Mouse (Mus musculus): ENCODE measurements around the gene Rfxank. TPM values are rescaled to one million over a fixed set of nuclear protein-coding genes. Genes with fewer than 3 reads are reported as not detected.

The Rfxank gene
- 12.2 and 14.2 TPM in 2 replicates for polyA plus RNA-seq (2015; fragmentation: Nextera tagmentation; extraction: Ambion mirVana)

DNA sequence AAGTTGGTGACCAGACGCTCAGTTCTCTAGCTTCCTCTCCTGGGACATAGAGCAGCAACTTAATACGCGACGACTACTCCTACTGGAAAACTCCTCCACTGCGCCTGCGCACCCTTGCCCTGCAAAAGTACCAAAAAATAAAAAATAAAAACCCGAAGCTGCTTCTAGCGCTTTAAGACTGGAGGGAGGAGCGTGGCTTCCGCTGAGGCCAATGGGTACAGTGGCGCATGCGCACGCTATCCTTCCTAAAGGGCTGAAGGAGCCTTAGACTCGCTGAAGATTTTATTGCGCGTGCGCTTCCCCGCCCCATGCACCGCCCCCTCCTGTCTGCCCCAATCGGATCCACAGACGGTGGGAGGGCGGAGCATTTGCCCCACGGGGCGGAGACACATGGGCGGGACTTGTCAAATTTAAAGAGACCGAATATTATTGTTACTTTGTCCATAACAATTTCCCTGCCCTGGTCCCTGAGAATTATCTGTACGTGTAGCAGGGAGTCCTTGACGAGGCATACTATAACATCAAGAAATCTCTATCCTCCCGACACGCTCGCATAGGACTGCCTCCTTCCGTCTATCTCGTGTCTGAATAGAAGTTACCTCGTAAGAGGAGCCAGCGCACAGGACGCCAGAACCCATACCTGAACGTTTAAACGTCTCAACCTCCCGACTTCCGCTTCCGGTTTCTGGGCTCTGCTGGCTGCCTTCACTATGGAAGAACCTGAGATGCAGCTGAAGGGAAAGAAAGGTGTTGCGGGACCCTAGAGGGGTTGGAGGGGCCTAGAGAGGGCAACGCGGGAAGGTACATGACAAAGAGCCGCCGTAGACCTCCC is at the start of gene Rfxank, which contains the start of the genes Borcs8 and Mef2b:
Gene Rfxank (minus strand): TSS at position 129 of the 832 bp plus-strand sequence.
Gene Borcs8 (plus strand): TSS at position 474 of the 832 bp plus-strand sequence.
Gene Mef2b (plus strand): TSS at position 686 of the 832 bp plus-strand sequence.
- Histone ChIP-seq H3K9ac (peak within 1 kb of the TSS; percentile 89), H3K36me3 (ENCODE audit: poor library complexity, severe bottlenecking) (peaks cover 51% of the 10 kb centered on the region), H3K9me3 (replicated peaks) (no peaks in the 10 kb centered on the region), H3K4me2 (peak within 1 kb of the TSS; percentile 75), H3K27me3 (no peaks in the 10 kb centered on the region), H3K4me1 (peaks cover 24% of the 10 kb centered on the region), H3K27ac (peak within 1 kb of the TSS; percentile 80), H3K4me3 (peak within 1 kb of the TSS; percentile 78)
- under 1% methylated on average over 46 of the region's 46 CpGs for WGBS
- ATAC-seq, result peak; percentile 98

DNA sequence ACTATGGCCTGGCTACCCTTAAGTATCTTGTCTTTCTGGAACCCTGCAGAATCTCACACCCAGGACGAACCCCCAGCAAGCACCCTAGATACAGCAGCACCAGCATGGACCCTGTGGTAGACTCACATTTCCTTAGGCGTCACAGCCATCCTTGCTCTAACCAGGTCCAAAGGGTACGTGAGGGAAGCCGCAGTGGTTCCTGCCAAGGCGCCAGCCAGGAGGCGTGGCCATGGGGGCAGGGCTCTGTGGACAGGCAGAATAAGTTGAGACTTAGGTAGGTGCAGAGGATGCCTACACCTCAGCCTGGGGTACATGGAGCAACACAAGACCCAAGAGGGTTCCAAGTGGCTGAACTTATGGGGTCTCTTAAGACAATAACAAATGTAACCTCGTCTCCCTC is 49.8 kb upstream of the Rfxank start:
- Histone ChIP-seq H3K9ac (no peak overlapping the region), H3K36me3 (ENCODE audit: poor library complexity, severe bottlenecking) (0 out of 2 replicates have a peak, but pooled peaks cover 4% of the 10 kb centered on the region), H3K27me3 (no peaks in the 10 kb centered on the region), H3K9me3 (replicated peaks) (no peaks in the 10 kb centered on the region), H3K27ac (no peak overlapping the region), H3K4me1 (no peaks in the 10 kb centered on the region), H3K4me3 (no peak overlapping the region), H3K4me2 (no peak overlapping the region)
- no peak for ATAC-seq
- WGBS, result 69% methylated on average over 7 of the region's 7 CpGs

DNA sequence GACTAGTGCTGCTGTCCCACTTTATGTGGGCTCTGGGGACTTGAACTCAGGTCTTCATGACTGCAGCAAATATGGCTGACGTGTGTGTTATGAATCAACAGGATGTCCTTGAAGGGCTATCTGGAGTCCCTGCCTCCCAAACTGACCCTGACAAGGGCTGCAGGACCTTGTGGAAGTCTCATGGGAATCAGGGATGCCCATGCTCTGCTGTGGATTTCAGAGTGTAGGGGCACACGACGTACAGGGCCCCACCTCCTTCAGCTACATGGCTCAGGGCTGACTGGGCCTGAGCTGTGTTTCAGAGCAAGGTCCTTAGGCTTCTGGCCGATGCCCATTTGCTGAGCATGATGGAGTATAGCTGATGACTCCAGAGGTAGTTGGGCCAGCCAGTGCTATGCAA is 44.2 kb upstream of the Rfxank start:
- Histone ChIP-seq H3K9ac (no peak overlapping the region), H3K9me3 (replicated peaks) (no peaks in the 10 kb centered on the region), H3K4me1 (no peaks in the 10 kb centered on the region), H3K27me3 (no peaks in the 10 kb centered on the region), H3K4me3 (no peak overlapping the region), H3K36me3 (ENCODE audit: poor library complexity, severe bottlenecking) (peaks cover 48% of the 10 kb centered on the region), H3K4me2 (no peak overlapping the region), H3K27ac (no peak overlapping the region)
- ATAC-seq, result no peak
- WGBS, result 93% methylated on average over 4 of the region's 4 CpGs

DNA sequence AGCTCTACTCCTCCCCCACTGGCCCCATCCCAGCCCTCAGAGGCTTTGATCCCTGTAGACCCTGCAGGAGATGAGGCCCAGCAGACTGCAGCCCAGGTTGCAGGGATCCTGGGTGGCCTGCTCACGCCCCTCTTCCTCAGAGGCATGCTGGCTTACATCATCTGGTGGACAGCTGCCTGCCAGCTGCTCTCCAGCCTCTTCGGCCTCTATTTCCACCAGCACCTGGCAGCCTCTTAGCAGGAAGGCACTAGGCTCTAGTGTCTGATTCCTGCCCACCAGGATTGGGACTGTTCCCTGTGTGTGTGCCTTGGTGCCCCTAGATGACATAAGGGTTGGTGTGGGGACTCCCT is 42.9 kb upstream of the Rfxank start:
- Histone ChIP-seq H3K4me1 (no peaks in the 10 kb centered on the region), H3K4me3 (no peak overlapping the region), H3K27me3 (no peaks in the 10 kb centered on the region), H3K9ac (no peak overlapping the region; the same call in 1 of the 2 replicates), H3K27ac (no peak overlapping the region), H3K36me3 (ENCODE audit: poor library complexity, severe bottlenecking) (peaks cover 59% of the 10 kb centered on the region), H3K9me3 (replicated peaks) (no peaks in the 10 kb centered on the region), H3K4me2 (no peak overlapping the region)
- ATAC-seq, result no peak
- WGBS, result 83% methylated on average over 2 of the region's 2 CpGs

DNA sequence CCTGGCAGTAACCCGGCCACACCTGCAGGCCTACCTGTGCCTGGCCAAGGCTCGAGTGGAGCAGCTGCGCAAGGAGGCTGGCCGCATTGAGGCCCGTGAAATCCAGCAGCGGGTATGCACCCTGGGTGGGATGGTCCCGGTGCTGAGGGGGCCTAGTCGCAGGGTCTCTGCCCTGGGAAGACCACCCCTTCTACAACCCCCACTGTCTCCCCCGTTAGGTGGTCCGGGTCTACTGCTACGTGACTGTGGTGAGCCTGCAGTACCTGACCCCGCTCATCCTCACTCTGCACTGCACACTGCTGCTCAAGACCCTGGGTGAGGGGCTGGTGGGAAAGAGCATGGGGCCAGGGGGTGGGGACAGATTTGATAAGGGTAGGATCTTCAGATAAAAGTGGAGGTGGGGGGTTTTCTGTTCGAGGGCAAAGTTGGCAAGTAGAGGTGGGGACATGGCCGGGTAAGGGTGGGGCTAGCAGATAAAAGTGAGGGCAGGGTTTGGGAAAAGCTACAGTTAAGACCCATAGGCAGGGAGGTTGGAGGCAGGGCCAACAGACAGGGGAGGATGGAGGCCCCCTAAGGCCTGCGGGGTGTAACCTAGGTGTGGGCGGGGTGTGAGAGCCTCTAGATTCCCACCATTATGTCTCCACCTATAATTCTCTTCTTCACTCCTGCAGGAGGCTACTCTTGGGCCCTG is 42.4 kb upstream of the Rfxank start:
- Histone ChIP-seq H3K9ac (no peak overlapping the region), H3K4me1 (no peaks in the 10 kb centered on the region), H3K36me3 (ENCODE audit: poor library complexity, severe bottlenecking) (peaks cover 63% of the 10 kb centered on the region), H3K9me3 (replicated peaks) (no peaks in the 10 kb centered on the region), H3K27ac (no peak overlapping the region), H3K4me3 (no peak overlapping the region), H3K4me2 (no peak overlapping the region), H3K27me3 (no peaks in the 10 kb centered on the region)
- no peak for ATAC-seq
- WGBS, result 91% methylated on average over 14 of the region's 16 CpGs

DNA sequence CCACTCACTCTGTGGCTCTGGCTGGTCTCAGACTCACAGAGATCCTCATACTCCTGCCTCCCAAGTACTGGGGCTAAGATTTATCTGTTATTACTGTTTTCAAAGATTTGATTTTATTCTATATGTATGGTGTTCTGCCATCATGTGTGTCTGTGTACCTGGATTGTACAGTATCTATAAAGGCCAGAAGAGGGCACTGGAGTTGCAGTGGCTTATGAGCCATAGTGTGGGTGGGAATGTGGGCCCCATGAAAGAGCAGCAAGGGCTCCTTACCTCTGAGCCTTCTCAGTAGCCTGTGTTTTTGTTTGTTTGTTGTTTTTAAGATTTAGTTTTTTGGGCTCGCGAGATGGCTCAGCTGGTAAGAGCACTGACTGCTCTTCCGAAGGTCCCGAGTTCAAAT is 40.1 kb upstream of the Rfxank start:
- Histone ChIP-seq H3K36me3 (ENCODE audit: poor library complexity, severe bottlenecking) (peaks cover 66% of the 10 kb centered on the region), H3K9me3 (replicated peaks) (no peaks in the 10 kb centered on the region), H3K27ac (no peak overlapping the region), H3K4me3 (no peak overlapping the region), H3K4me2 (no peak overlapping the region), H3K27me3 (no peaks in the 10 kb centered on the region), H3K9ac (no peak overlapping the region), H3K4me1 (peaks cover 2% of the 10 kb centered on the region; the same call in 1 of the 2 replicates)
- WGBS, result 98% methylated on average over 4 of the region's 4 CpGs
- ATAC-seq, result no peak

DNA sequence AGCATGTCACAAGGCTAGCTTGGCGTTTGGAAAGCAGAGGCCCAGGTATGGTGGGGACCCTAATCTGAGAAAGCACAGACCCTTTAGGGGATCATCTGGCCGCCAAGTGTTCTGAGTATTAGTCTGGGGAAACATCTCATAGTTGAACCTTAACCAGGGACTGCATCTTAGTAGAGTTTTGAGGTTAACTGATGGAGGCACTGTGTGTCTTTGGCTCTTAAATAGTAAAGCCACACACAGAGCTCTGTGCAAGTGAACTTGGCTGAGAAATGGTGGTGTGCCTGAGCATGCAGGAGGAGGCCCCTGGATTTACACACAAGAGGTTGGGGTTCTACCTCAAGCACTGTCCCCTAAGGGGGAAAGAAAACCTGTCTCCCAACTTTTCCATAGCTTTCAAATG is 39.3 kb upstream of the Rfxank start:
- Histone ChIP-seq H3K27me3 (no peaks in the 10 kb centered on the region), H3K4me2 (no peak overlapping the region), H3K4me1 (peaks cover 11% of the 10 kb centered on the region), H3K36me3 (ENCODE audit: poor library complexity, severe bottlenecking) (peaks cover 58% of the 10 kb centered on the region), H3K9ac (no peak overlapping the region), H3K27ac (no peak overlapping the region), H3K9me3 (replicated peaks) (no peaks in the 10 kb centered on the region), H3K4me3 (no peak overlapping the region)
- 90% methylated on average over 2 of the region's 2 CpGs for WGBS
- no peak for ATAC-seq

- Histone ChIP-seq H3K4me1 (peaks cover 17% of the 10 kb centered on the region), H3K9ac (0 out of 2 replicates have a peak overlapping the region, but pooled peaks have one; percentile 34), H3K9me3 (replicated peaks) (no peaks in the 10 kb centered on the region), H3K27me3 (no peaks in the 10 kb centered on the region), H3K36me3 (ENCODE audit: poor library complexity, severe bottlenecking) (peaks cover 27% of the 10 kb centered on the region), H3K4me3 (no peak overlapping the region), H3K4me2 (no peak overlapping the region), H3K27ac (no peak overlapping the region)
- 88% methylated on average over 7 of the region's 7 CpGs for WGBS
- no peak for ATAC-seq
Measured at GRCm38 (mm10) chr8:70174079-70174478, 35.1 kb upstream of the Rfxank start.

- WGBS, result 88% methylated on average over 5 of the region's 5 CpGs
- Histone ChIP-seq H3K9me3 (replicated peaks) (no peaks in the 10 kb centered on the region), H3K9ac (0 out of 2 replicates have a peak overlapping the region, but pooled peaks have one; percentile 22), H3K4me3 (peak overlapping the region; percentile 72), H3K27ac (no peak overlapping the region), H3K27me3 (0 out of 2 replicates have a peak, but pooled peaks cover 1% of the 10 kb centered on the region), H3K36me3 (ENCODE audit: poor library complexity, severe bottlenecking) (peaks cover 20% of the 10 kb centered on the region), H3K4me1 (peaks cover 17% of the 10 kb centered on the region), H3K4me2 (peak overlapping the region; percentile 66)
- ATAC-seq, result no peak
Measured at GRCm38 (mm10) chr8:70173320-70173719, 34.4 kb upstream of the Rfxank start.

DNA sequence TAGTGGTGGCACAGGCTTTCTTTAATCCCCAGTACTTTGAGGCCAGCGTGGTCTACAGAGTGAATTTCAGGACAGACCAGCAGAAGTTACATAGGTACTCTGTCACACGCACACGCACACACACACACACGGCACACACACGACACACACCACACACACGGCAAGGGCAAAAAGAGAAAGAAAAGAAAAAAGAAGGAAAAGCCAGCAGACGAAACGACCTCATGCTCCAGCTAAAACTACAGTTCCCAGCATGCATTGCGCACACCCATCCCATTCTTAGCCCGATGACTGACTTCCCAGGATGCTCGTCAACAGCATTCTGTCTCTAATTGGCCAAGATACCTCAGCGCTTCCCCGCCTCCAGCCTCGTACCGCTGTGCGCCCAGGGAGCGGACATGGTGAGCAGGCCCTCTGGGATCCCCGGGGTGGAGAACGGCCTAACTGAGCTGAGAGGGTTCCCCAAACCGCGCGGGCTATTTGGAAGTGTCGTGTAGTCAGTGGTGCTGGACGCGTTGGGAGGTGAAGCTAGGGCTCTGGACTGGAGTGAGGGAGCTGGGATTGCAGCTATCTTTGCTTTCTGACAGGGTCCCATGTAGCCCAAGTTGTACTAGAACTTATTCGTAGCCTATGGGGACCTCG is 33.2 kb upstream of the Rfxank start, which contains the start of gene Tmem161a:
Gene Tmem161a (plus strand): TSS at position 314 of the 639 bp plus-strand sequence.
- WGBS, result 2% methylated on average over 27 of the region's 27 CpGs
- peak; percentile 99 for ATAC-seq
- Histone ChIP-seq H3K27ac (no peak within 1 kb of the TSS; the same call in 1 of the 2 replicates), H3K4me3 (peak within 1 kb of the TSS; percentile 72), H3K9me3 (replicated peaks) (no peaks in the 10 kb centered on the region), H3K9ac (peak within 1 kb of the TSS; percentile 83), H3K4me2 (peak within 1 kb of the TSS; percentile 66), H3K4me1 (peaks cover 17% of the 10 kb centered on the region), H3K36me3 (ENCODE audit: poor library complexity, severe bottlenecking) (peaks cover 10% of the 10 kb centered on the region), H3K27me3 (0 out of 2 replicates have a peak, but pooled peaks cover 3% of the 10 kb centered on the region)

- 0 out of 2 replicates have a peak, but pooled peaks cover 3% of the 10 kb centered on the region for H3K27me3 ChIP-seq
- no peak overlapping the region for H3K4me3 ChIP-seq
- ATAC-seq, result no peak
- peaks cover 20% of the 10 kb centered on the region for H3K4me1 ChIP-seq
- H3K9me3 ChIP-seq (replicated peaks), result no peaks in the 10 kb centered on the region
- H3K36me3 ChIP-seq (ENCODE audit: poor library complexity, severe bottlenecking), result 0 out of 2 replicates have a peak, but pooled peaks cover 4% of the 10 kb centered on the region
- H3K27ac ChIP-seq, result no peak overlapping the region
- peak overlapping the region; percentile 66; the same call in 1 of the 2 replicates for H3K4me2 ChIP-seq
- no peak overlapping the region for H3K9ac ChIP-seq
- WGBS, result 91% methylated on average over 7 of the region's 7 CpGs
Measured at GRCm38 (mm10) chr8:70171240-70171639, 32.3 kb upstream of the Rfxank start.
